Mouse (Mus musculus) spleen, postnatal 10 days (tissue): Measurements from ENCODE around the gene Ssh3.

Experiments used
- DNase-seq, 2 experiments: peaks; one replicate each; pipeline ENCODE4 v3.0.0; 2021 to 2022; ENCODE audit warnings: low spot score in 2 of 2

Gene Ssh3

GRCm38 (mm10) chr19:4297851-4298250 is 28.9 kb upstream of the Ssh3 start:
- DNase-seq = peak in 1 of 2 experiments; percentile 46

- no peak for DNase-seq
Measured at GRCm38 (mm10) chr19:4296611-4297010, 27.6 kb upstream of the Ssh3 start.

- DNase-seq = peak in 1 of 2 experiments; percentile 16
Measured at GRCm38 (mm10) chr19:4295391-4295790, 26.4 kb upstream of the Ssh3 start.

GRCm38 (mm10) chr19:4294381-4295097 is 25.6 kb upstream of the Ssh3 start:
- DNase-seq = peak in 1 of 2 experiments; percentile 83

GRCm38 (mm10) chr19:4291161-4291560 is 22.2 kb upstream of the Ssh3 start:
- peak in 1 of 2 experiments; percentile 17 for DNase-seq

GRCm38 (mm10) chr19:4290749-4291148 is 21.8 kb upstream of the Ssh3 start:
- DNase-seq = no peak

- DNase-seq = no peak
Measured at GRCm38 (mm10) chr19:4283653-4284052, 14.7 kb upstream of the Ssh3 start.

GRCm38 (mm10) chr19:4282898-4283553 is 14.0 kb upstream of the Ssh3 start, which contains the start of gene Ankrd13d:
Ankrd13d (minus strand) TSS chr19:4283137.
- DNase-seq = peak; percentile 83 to 90

- DNase-seq = no peak
Measured at GRCm38 (mm10) chr19:4280425-4280824, 11.4 kb upstream of the Ssh3 start.

- peak in 1 of 2 experiments; percentile 61 for DNase-seq
Measured at GRCm38 (mm10) chr19:4279487-4279886, 10.5 kb upstream of the Ssh3 start.

GRCm38 (mm10) chr19:4270972-4271371 is 2.0 kb upstream of the Ssh3 start:
- no peak for DNase-seq

- no peak for DNase-seq
Measured at GRCm38 (mm10) chr19:4270187-4270586, 1.2 kb upstream of the Ssh3 start.

GRCm38 (mm10) chr19:4265956-4266355 is 3.0 kb downstream of the Ssh3 start:
- DNase-seq = no peak

GRCm38 (mm10) chr19:4264171-4264780 is 4.7 kb downstream of the Ssh3 start:
- no peak for DNase-seq

- DNase-seq = no peak
Measured at GRCm38 (mm10) chr19:4263702-4264101, 5.3 kb downstream of the Ssh3 start.

GRCm38 (mm10) chr19:4262756-4263155 is 6.2 kb downstream of the Ssh3 start:
- DNase-seq = no peak

- peak in 1 of 2 experiments; percentile 52 for DNase-seq
Measured at GRCm38 (mm10) chr19:4261038-4261698, 7.8 kb downstream of the Ssh3 start.

GRCm38 (mm10) chr19:4257897-4258252 is 11.1 kb downstream of the Ssh3 start:
- DNase-seq = no peak

GRCm38 (mm10) chr19:4257216-4257896 is 11.6 kb downstream of the Ssh3 start:
- DNase-seq = peak; percentile 87 to 95

GRCm38 (mm10) chr19:4255583-4256162 is 13.3 kb downstream of the Ssh3 start:
- no peak for DNase-seq

- DNase-seq = no peak
Measured at GRCm38 (mm10) chr19:4254230-4254629, 14.8 kb downstream of the Ssh3 start.
